Mouse (Mus musculus): ENCODE data around the gene Myl6.
"Not testable (repeated sequence)": the region's sequence is repeated elsewhere in the genome, so short reads cannot be mapped to it uniquely, and the experiment has no call there.

The Myl6 gene

GRCm38 (mm10) chr10:128509831-128510230 lies 15.9 kb upstream of the Myl6 start:
- DNase-seq (ENCODE audit: low spot score in 2 of 2): no peak

GRCm38 (mm10) chr10:128509203-128509602 lies 15.3 kb upstream of the Myl6 start:
- DNase-seq (ENCODE audit: low spot score in 2 of 2): no peak

GRCm38 (mm10) chr10:128508260-128508659 lies 14.3 kb upstream of the Myl6 start:
- DNase-seq (ENCODE audit: low spot score in 2 of 2): no peak

GRCm38 (mm10) chr10:128505974-128506373 lies 12.0 kb upstream of the Myl6 start:
- DNase-seq (ENCODE audit: low spot score in 2 of 2): no peak

- DNase-seq (ENCODE audit: low spot score in 2 of 2): not testable (repeated sequence)
These were observed 11.4 kb upstream of the Myl6 start for GRCm38 (mm10) chr10:128505371-128505667.

GRCm38 (mm10) chr10:128504641-128505370 lies 10.9 kb upstream of the Myl6 start:
- peak in 1 of 2 experiments; percentile 55 for DNase-seq (ENCODE audit: low spot score in 2 of 2)

- DNase-seq (ENCODE audit: low spot score in 2 of 2): no peak
These were observed 10.1 kb upstream of the Myl6 start for GRCm38 (mm10) chr10:128504012-128504411.

GRCm38 (mm10) chr10:128503532-128503931 lies 9.6 kb upstream of the Myl6 start:
- DNase-seq (ENCODE audit: low spot score in 2 of 2): no peak

- no peak for DNase-seq (ENCODE audit: low spot score in 2 of 2)
These were observed 8.4 kb upstream of the Myl6 start for GRCm38 (mm10) chr10:128502341-128502740.

GRCm38 (mm10) chr10:128499116-128499671 lies 5.2 kb upstream of the Myl6 start:
- peak; percentile 62 to 63 for DNase-seq (ENCODE audit: low spot score in 2 of 2)

GRCm38 (mm10) chr10:128498590-128498989 lies 4.6 kb upstream of the Myl6 start, which contains the start of gene Myl6b:
Myl6b (minus strand) TSS chr10:128498685.
- DNase-seq (ENCODE audit: low spot score in 2 of 2): peak; percentile 95 to 97

GRCm38 (mm10) chr10:128497134-128497737 lies 3.3 kb upstream of the Myl6 start:
- DNase-seq (ENCODE audit: low spot score in 2 of 2): no peak

- DNase-seq (ENCODE audit: low spot score in 2 of 2): no peak
These were observed 2.6 kb upstream of the Myl6 start for GRCm38 (mm10) chr10:128496509-128497077.

- no peak for DNase-seq (ENCODE audit: low spot score in 2 of 2)
These were observed 2.0 kb upstream of the Myl6 start for GRCm38 (mm10) chr10:128495903-128496302.

- DNase-seq (ENCODE audit: low spot score in 2 of 2): no peak
These were observed 1.3 kb upstream of the Myl6 start for GRCm38 (mm10) chr10:128495270-128495669.

GRCm38 (mm10) chr10:128494667-128495245 lies 811 bp upstream of the Myl6 start:
- no peak for DNase-seq (ENCODE audit: low spot score in 2 of 2)

- no peak for DNase-seq (ENCODE audit: low spot score in 2 of 2)
These were observed 638 bp downstream of the Myl6 start for GRCm38 (mm10) chr10:128493319-128493694.

- peak; percentile 60 to 61 for DNase-seq (ENCODE audit: low spot score in 2 of 2)
These were observed 1.2 kb downstream of the Myl6 start for GRCm38 (mm10) chr10:128492633-128493311.

GRCm38 (mm10) chr10:128492051-128492450 lies 1.9 kb downstream of the Myl6 start:
- DNase-seq (ENCODE audit: low spot score in 2 of 2): not testable (repeated sequence)

GRCm38 (mm10) chr10:128491495-128491894 lies 2.5 kb downstream of the Myl6 start:
- no peak for DNase-seq (ENCODE audit: low spot score in 2 of 2)

GRCm38 (mm10) chr10:128490912-128491311 lies 3.0 kb downstream of the Myl6 start:
- DNase-seq (ENCODE audit: low spot score in 2 of 2): no peak

GRCm38 (mm10) chr10:128490232-128490631 lies 3.7 kb downstream of the Myl6 start:
- DNase-seq (ENCODE audit: low spot score in 2 of 2): no peak
